Mouse (Mus musculus) liver, embryonic 14.5 days (tissue): ENCODE results near the gene Rpa3. TPM values are rescaled to one million over a fixed set of nuclear protein-coding genes. Genes with fewer than 3 reads are reported as not detected.

Source experiments
- ATAC-seq: fragments of 200-750 bp; cut with Nextera tagmentation; 2 replicates; pipeline ENCODE4 v1.8.0; 2017; ENCODE audit warnings: moderate number of reproducible peaks, mild to moderate bottlenecking, moderate library complexity; ENCODE audit not compliant: insufficient read depth
- DNase-seq, 3 experiments: peaks; one replicate each; pipeline ENCODE4 v3.0.0-alpha.2; 2012 to 2013; ENCODE audit warnings: low read depth in 3 of 3, low spot score in 3 of 3
- H3K27ac ChIP-seq: fragments of 300-500 bp; sonication (generic); 2 replicates; pipeline ENCODE4 v1.5.1; 2014; ENCODE audit warnings: moderate library complexity, mild to moderate bottlenecking, control low read depth, inconsistent platforms
- H3K27me3 ChIP-seq: fragments of 300-500 bp; sonication (generic); 2 replicates; pipeline ENCODE4 v1.6.1; 2014; ENCODE audit warnings: mild to moderate bottlenecking, low read length, moderate library complexity; ENCODE audit not compliant: control insufficient read depth, insufficient read depth
- H3K36me3 ChIP-seq: fragments of 300-500 bp; sonication (generic); replicated peaks from 2 replicates; pipeline ENCODE4 v1.6.1; 2014; ENCODE audit warnings: low read depth; ENCODE audit not compliant: control insufficient read depth, insufficient read depth
- H3K4me1 ChIP-seq, 2 experiments: fragments of 200-500 bp in 1 of 2; fragments of 300-500 bp in 1 of 2; sonication (generic) in 1 of 2; replicated peaks; 2 replicates each; pipeline ENCODE4 v1.6.1; 2012 to 2014; ENCODE audit warnings: antibody characterized with exemption in 1 of 2, inconsistent platforms in 1 of 2, low read length in 1 of 2; ENCODE audit not compliant: control insufficient read depth in 2 of 2, insufficient read depth in 2 of 2
- H3K4me2 ChIP-seq: fragments of 300-500 bp; sonication (generic); 2 replicates; pipeline ENCODE4 v1.6.1; 2014; ENCODE audit warnings: low read depth, mild to moderate bottlenecking, control low read depth, moderate library complexity
- H3K4me3 ChIP-seq, 2 experiments: fragments of 200-500 bp in 1 of 2; fragments of 300-500 bp in 1 of 2; sonication (generic) in 1 of 2; 2 replicates each; pipeline ENCODE4 v1.5.1; 2012 to 2014; ENCODE audit warnings: low read depth in 2 of 2, low read length in 2 of 2, mild to moderate bottlenecking in 2 of 2, control low read depth in 1 of 2, inconsistent platforms in 1 of 2, moderate library complexity in 1 of 2; ENCODE audit not compliant: insufficient read depth in 1 of 2
- H3K9ac ChIP-seq: fragments of 300-500 bp; sonication (generic); replicated peaks from 2 replicates; pipeline ENCODE4 v1.6.1; 2014; ENCODE audit warnings: mild to moderate bottlenecking, control low read depth, moderate library complexity
- H3K9me3 ChIP-seq: fragments of 300-500 bp; sonication (generic); 2 replicates; pipeline ENCODE4 v1.6.1; 2016; ENCODE audit warnings: low read length, mixed read lengths; ENCODE audit not compliant: control insufficient read depth
- CTCF ChIP-seq: IDR thresholded peaks from 2 replicates; pipeline ENCODE4 v1.5.1; 2016; ENCODE audit warnings: antibody characterized with exemption, low read depth, control low read depth
- EP300 ChIP-seq: IDR thresholded peaks from 2 replicates; pipeline ENCODE4 v1.6.1; 2016; ENCODE audit warnings: antibody characterized with exemption, low read depth
- WGBS: fragments of 180-500 bp; shearing (Covaris S2); extraction: QIAGEN DNeasy Blood & Tissue Kit; methylation state at CpG from one replicate; pipeline ENCODE4 v1.1.7; 2014; ENCODE audit not compliant: insufficient replicate concordance; 5-methylcytosine and 5-hydroxymethylcytosine counted together
- polyA plus RNA-seq, 2 experiments: library from polyadenylated mRNA; depleted of rRNA in 1 of 2; stranded (reverse) in 1 of 2; unstranded in 1 of 2; fragments of >200 nt; fragmentation: Nextera tagmentation in 1 of 2; extraction: Ambion mirVana in 1 of 2; gene quantifications; 2 replicates each; pipeline versions ENCODE4 v1.2.1 to v1.2.3; 2012 to 2014

The Rpa3 gene
- polyA plus RNA-seq (2012; rRNA removed): 34.7 and 51.1 TPM in 2 replicates
- polyA plus RNA-seq (2014; fragmentation: Nextera tagmentation; extraction: Ambion mirVana): 136 and 143 TPM in 2 replicates

GRCm38 (mm10) chr6:8259004-8259666, at the start of gene Rpa3, which contains the start of the genes Umad1 and Gm45062:
Rpa3 (minus strand) TSS chr6:8259173.
Umad1 (plus strand) TSS chr6:8259288.
Gm45062 (plus strand) TSS chr6:8259450.
- Histone ChIP-seq H3K27me3 (no peaks in the 10 kb centered on the region), H3K4me1 (peaks cover 1 to 4% of the 10 kb centered on the region in 2 experiments; a peak in 3 of 4 replicates), H3K27ac (peak within 1 kb of the TSS; percentile 27), H3K36me3 (peaks cover 3% of the 10 kb centered on the region), H3K9me3 (no peaks in the 10 kb centered on the region), H3K9ac (peak within 1 kb of the TSS; percentile 92), H3K4me2 (peak within 1 kb of the TSS; percentile 97), H3K4me3 (peak within 1 kb of the TSS; percentile 83 to 94)
- 0% methylated on average over 54 of the region's 64 CpGs for WGBS
- DNase-seq (peak; percentile 97 to 99 (median 98)), ATAC-seq (peak; percentile 99)
- no peak for TF ChIP-seq CTCF
- TF ChIP-seq EP300: no peak; the same call in 1 of the 2 replicates

GRCm38 (mm10) chr6:8307878-8308775, 49.2 kb upstream of the Rpa3 start:
- Histone ChIP-seq H3K9me3 (no peaks in the 10 kb centered on the region), H3K27ac (no peak overlapping the region), H3K4me2 (no peak overlapping the region), H3K36me3 (no peaks in the 10 kb centered on the region), H3K27me3 (no peaks in the 10 kb centered on the region), H3K4me3 (no peak overlapping the region), H3K4me1 (no peaks in the 10 kb centered on the region), H3K9ac (no peak overlapping the region)
- WGBS: 75% methylated on average over 6 of the region's 6 CpGs
- DNase-seq (no peak), ATAC-seq (no peak)
- TF ChIP-seq CTCF: no peak
- TF ChIP-seq EP300: no peak

GRCm38 (mm10) chr6:8299066-8299863, 40.3 kb upstream of the Rpa3 start:
- Histone ChIP-seq H3K36me3 (no peaks in the 10 kb centered on the region), H3K27ac (no peak overlapping the region), H3K4me3 (no peak overlapping the region), H3K4me2 (no peak overlapping the region), H3K9ac (no peak overlapping the region), H3K27me3 (no peaks in the 10 kb centered on the region), H3K9me3 (no peaks in the 10 kb centered on the region), H3K4me1 (no peaks in the 10 kb centered on the region)
- WGBS: 68% methylated on average over 6 of the region's 6 CpGs
- no peak for TF ChIP-seq EP300
- TF ChIP-seq CTCF: no peak
- no peak for DNase-seq
- no peak for ATAC-seq

- DNase-seq (no peak), ATAC-seq (no peak)
- H3K4me2 ChIP-seq: no peak overlapping the region
- no peak for TF ChIP-seq CTCF
- no peak for TF ChIP-seq EP300
- H3K36me3 ChIP-seq: no peaks in the 10 kb centered on the region
- 76% methylated on average over 4 of the region's 4 CpGs for WGBS
- H3K4me3 ChIP-seq: no peak overlapping the region
- H3K27me3 ChIP-seq: no peaks in the 10 kb centered on the region
- H3K27ac ChIP-seq: no peak overlapping the region
- H3K9ac ChIP-seq: no peak overlapping the region
- no peaks in the 10 kb centered on the region for H3K4me1 ChIP-seq
- H3K9me3 ChIP-seq: no peaks in the 10 kb centered on the region
Measured at GRCm38 (mm10) chr6:8294048-8294784, 35.2 kb upstream of the Rpa3 start.
